Mouse (Mus musculus) embryonic facial prominence, embryonic 12.5 days (tissue): Measurements from ENCODE around the gene Dapp1. TPM values are rescaled to one million over a fixed set of nuclear protein-coding genes. Genes with fewer than 3 reads are reported as not detected.

Experiments used
- ATAC-seq: fragments of 200-750 bp; cut with Nextera tagmentation; 2 replicates; pipeline ENCODE4 v1.8.0; 2017; ENCODE audit not compliant: insufficient number of reproducible peaks, insufficient read depth, low FRiP score, low TSS enrichment
- H3K27ac ChIP-seq: fragments of 300-500 bp; sonication (generic); 2 replicates; pipeline ENCODE4 v1.5.1; 2016; ENCODE audit warnings: mild to moderate bottlenecking
- H3K27me3 ChIP-seq: fragments of 300-500 bp; sonication (generic); 2 replicates; pipeline ENCODE4 v1.6.1; 2016; ENCODE audit warnings: mild to moderate bottlenecking, moderate library complexity
- H3K36me3 ChIP-seq: fragments of 300-500 bp; sonication (generic); 2 replicates; pipeline ENCODE4 v1.6.1; 2016; ENCODE audit warnings: mild to moderate bottlenecking
- H3K4me1 ChIP-seq: fragments of 300-500 bp; sonication (generic); 2 replicates; pipeline ENCODE4 v1.6.1; 2016
- H3K4me2 ChIP-seq: fragments of 300-500 bp; sonication (generic); replicated peaks from 2 replicates; pipeline ENCODE4 v1.6.1; 2016; ENCODE audit warnings: mild to moderate bottlenecking, moderate library complexity
- H3K4me3 ChIP-seq: fragments of 300-500 bp; sonication (generic); 2 replicates; pipeline ENCODE4 v1.5.1; 2016; ENCODE audit warnings: mild to moderate bottlenecking
- H3K9ac ChIP-seq: fragments of 300-500 bp; sonication (generic); 2 replicates; pipeline ENCODE4 v1.6.1; 2016; ENCODE audit warnings: mild to moderate bottlenecking, moderate library complexity
- H3K9me3 ChIP-seq: fragments of 300-500 bp; sonication (generic); 2 replicates; pipeline ENCODE4 v1.6.1; 2016; ENCODE audit warnings: mild to moderate bottlenecking, moderate library complexity
- WGBS: fragments of 180-500 bp; shearing (Covaris S2); methylation state at CpG from one replicate; pipeline ENCODE4 v1.1.7; 2016; 5-methylcytosine and 5-hydroxymethylcytosine counted together
- polyA plus RNA-seq: library from polyadenylated mRNA; unstranded; fragments of >200 nt; fragmentation: Nextera tagmentation; extraction: Ambion mirVana; gene quantifications from 2 replicates; pipeline ENCODE4 v1.2.1, GENCODE M21; 2016

Gene Dapp1
- polyA plus RNA-seq, 1 experiment from 2014 or later, result 3.9 TPM

- H3K27ac ChIP-seq, result no peak overlapping the region
- no peaks in the 10 kb centered on the region for H3K27me3 ChIP-seq
- 67% methylated on average over 2 of the region's 2 CpGs for WGBS
- H3K9me3 ChIP-seq, result no peaks in the 10 kb centered on the region
- H3K4me2 ChIP-seq, result no peak overlapping the region
- H3K9ac ChIP-seq, result no peak overlapping the region
- no peak overlapping the region for H3K4me3 ChIP-seq
- H3K4me1 ChIP-seq, result peaks cover 7% of the 10 kb centered on the region; the same call in 1 of the 2 replicates
- ATAC-seq, result no peak
- peaks cover 10% of the 10 kb centered on the region; the same call in 1 of the 2 replicates for H3K36me3 ChIP-seq
These were observed 68.3 kb downstream of the Dapp1 start for GRCm38 (mm10) chr3:137913093-137913492.

- no peak overlapping the region for H3K9ac ChIP-seq
- H3K4me2 ChIP-seq, result no peak overlapping the region
- H3K9me3 ChIP-seq, result no peaks in the 10 kb centered on the region
- H3K27ac ChIP-seq, result no peak overlapping the region
- no peaks in the 10 kb centered on the region for H3K27me3 ChIP-seq
- 89% methylated on average over 10 of the region's 10 CpGs for WGBS
- no peak overlapping the region for H3K4me3 ChIP-seq
- no peaks in the 10 kb centered on the region for H3K4me1 ChIP-seq
- no peak for ATAC-seq
- peaks cover 33% of the 10 kb centered on the region for H3K36me3 ChIP-seq
These were observed 81.2 kb downstream of the Dapp1 start for GRCm38 (mm10) chr3:137900149-137900548.

GRCm38 (mm10) chr3:137897685-137898084 lies 83.7 kb downstream of the Dapp1 start:
- Histone ChIP-seq H3K27ac (no peak overlapping the region), H3K27me3 (no peaks in the 10 kb centered on the region), H3K9ac (no peak overlapping the region), H3K9me3 (no peaks in the 10 kb centered on the region), H3K4me3 (no peak overlapping the region), H3K36me3 (peaks cover 40% of the 10 kb centered on the region), H3K4me2 (no peak overlapping the region), H3K4me1 (no peaks in the 10 kb centered on the region)
- ATAC-seq, result no peak
- 83% methylated on average over 5 of the region's 5 CpGs for WGBS

- Histone ChIP-seq H3K4me3 (no peak overlapping the region), H3K4me2 (no peak overlapping the region), H3K36me3 (peaks cover 43% of the 10 kb centered on the region), H3K27me3 (no peaks in the 10 kb centered on the region), H3K9ac (no peak overlapping the region), H3K4me1 (no peaks in the 10 kb centered on the region), H3K27ac (no peak overlapping the region), H3K9me3 (no peaks in the 10 kb centered on the region)
- WGBS, result 95% methylated on average over 3 of the region's 3 CpGs
- ATAC-seq, result no peak
These were observed 84.5 kb downstream of the Dapp1 start for GRCm38 (mm10) chr3:137896867-137897266.

GRCm38 (mm10) chr3:137896386-137896785 lies 85.0 kb downstream of the Dapp1 start:
- ATAC-seq, result no peak
- Histone ChIP-seq H3K4me2 (no peak overlapping the region), H3K9me3 (no peaks in the 10 kb centered on the region), H3K4me1 (no peaks in the 10 kb centered on the region), H3K27me3 (no peaks in the 10 kb centered on the region), H3K27ac (no peak overlapping the region), H3K36me3 (peaks cover 42% of the 10 kb centered on the region), H3K9ac (no peak overlapping the region), H3K4me3 (no peak overlapping the region)
- WGBS, result 89% methylated on average over 4 of the region's 4 CpGs

GRCm38 (mm10) chr3:137895196-137895595 lies 86.1 kb downstream of the Dapp1 start:
- no peak overlapping the region for H3K4me3 ChIP-seq
- no peak overlapping the region for H3K4me2 ChIP-seq
- no peak overlapping the region for H3K27ac ChIP-seq
- 94% methylated on average over 3 of the region's 3 CpGs for WGBS
- no peaks in the 10 kb centered on the region for H3K27me3 ChIP-seq
- ATAC-seq, result no peak
- H3K36me3 ChIP-seq, result peaks cover 40% of the 10 kb centered on the region
- H3K9ac ChIP-seq, result no peak overlapping the region
- no peaks in the 10 kb centered on the region for H3K9me3 ChIP-seq
- H3K4me1 ChIP-seq, result no peaks in the 10 kb centered on the region

GRCm38 (mm10) chr3:137893789-137894188 lies 87.6 kb downstream of the Dapp1 start:
- Histone ChIP-seq H3K4me2 (no peak overlapping the region), H3K9me3 (no peaks in the 10 kb centered on the region), H3K27me3 (no peaks in the 10 kb centered on the region), H3K27ac (no peak overlapping the region), H3K4me3 (no peak overlapping the region), H3K36me3 (peaks cover 48% of the 10 kb centered on the region), H3K4me1 (no peaks in the 10 kb centered on the region), H3K9ac (no peak overlapping the region)
- ATAC-seq, result no peak
- 86% methylated on average over 4 of the region's 4 CpGs for WGBS

GRCm38 (mm10) chr3:137892118-137892517 lies 89.2 kb downstream of the Dapp1 start:
- no peak overlapping the region for H3K27ac ChIP-seq
- H3K9ac ChIP-seq, result no peak overlapping the region
- no peaks in the 10 kb centered on the region for H3K9me3 ChIP-seq
- 91% methylated on average over 4 of the region's 4 CpGs for WGBS
- ATAC-seq, result no peak
- H3K4me1 ChIP-seq, result no peaks in the 10 kb centered on the region
- H3K27me3 ChIP-seq, result no peaks in the 10 kb centered on the region
- no peak overlapping the region for H3K4me3 ChIP-seq
- H3K4me2 ChIP-seq, result no peak overlapping the region
- peaks cover 34% of the 10 kb centered on the region for H3K36me3 ChIP-seq

- peaks cover 34% of the 10 kb centered on the region for H3K36me3 ChIP-seq
These were observed 90.3 kb downstream of the Dapp1 start for GRCm38 (mm10) chr3:137891089-137891488.

GRCm38 (mm10) chr3:137887961-137888360 lies 93.4 kb downstream of the Dapp1 start:
- Histone ChIP-seq H3K36me3 (peaks cover 18% of the 10 kb centered on the region), H3K9ac (no peak overlapping the region), H3K27me3 (no peaks in the 10 kb centered on the region), H3K4me2 (no peak overlapping the region), H3K9me3 (no peaks in the 10 kb centered on the region), H3K27ac (no peak overlapping the region), H3K4me1 (no peaks in the 10 kb centered on the region), H3K4me3 (no peak overlapping the region)
- no peak for ATAC-seq
- 81% methylated on average over 7 of the region's 7 CpGs for WGBS

More at GRCm38 (mm10) chr3:137891089-137891488, 90.3 kb downstream of the Dapp1 start:
- Histone ChIP-seq H3K9me3 (no peaks in the 10 kb centered on the region), H3K4me1 (no peaks in the 10 kb centered on the region), H3K4me3 (no peak overlapping the region), H3K4me2 (no peak overlapping the region), H3K27ac (no peak overlapping the region), H3K27me3 (no peaks in the 10 kb centered on the region), H3K9ac (no peak overlapping the region)
- WGBS, result 84% methylated on average over 3 of the region's 3 CpGs
- no peak for ATAC-seq

GRCm38 (mm10) chr3:137881093-137881492 lies 100.3 kb downstream of the Dapp1 start:
- WGBS, result 92% methylated on average over 5 of the region's 5 CpGs
- Histone ChIP-seq H3K27me3 (no peaks in the 10 kb centered on the region), H3K36me3 (peaks cover 5% of the 10 kb centered on the region; the same call in 1 of the 2 replicates), H3K27ac (no peak overlapping the region), H3K4me1 (no peaks in the 10 kb centered on the region), H3K9ac (no peak overlapping the region), H3K4me2 (no peak overlapping the region), H3K9me3 (0 out of 2 replicates have a peak, but pooled peaks cover 5% of the 10 kb centered on the region), H3K4me3 (no peak overlapping the region)
- no peak for ATAC-seq
